Mouse (Mus musculus) spleen, adult 18-20 months (tissue): Measurements from ENCODE around the gene Parn.

Experiments
- DNase-seq, 2 experiments: peaks; one replicate each; pipeline ENCODE4 v3.0.0; 2022; ENCODE audit warnings: mixed read lengths in 2 of 2

Parn gene

GRCm38 (mm10) chr16:13550667-13551066, 117.3 kb downstream of the Parn start:
- DNase-seq, result no peak

- DNase-seq, result no peak
Measured at GRCm38 (mm10) chr16:13549976-13550375, 118.0 kb downstream of the Parn start.

- DNase-seq, result no peak
Measured at GRCm38 (mm10) chr16:13541816-13542215, 126.2 kb downstream of the Parn start.

- DNase-seq, result no peak
Measured at GRCm38 (mm10) chr16:13541121-13541747, 126.7 kb downstream of the Parn start.

GRCm38 (mm10) chr16:13538933-13539648, 128.9 kb downstream of the Parn start:
- no peak for DNase-seq

- no peak for DNase-seq
Measured at GRCm38 (mm10) chr16:13538213-13538932, 129.6 kb downstream of the Parn start.

GRCm38 (mm10) chr16:13536404-13536803, 131.6 kb downstream of the Parn start:
- no peak for DNase-seq

- no peak for DNase-seq
Measured at GRCm38 (mm10) chr16:13535856-13536255, 132.1 kb downstream of the Parn start.

- no peak for DNase-seq
Measured at GRCm38 (mm10) chr16:13532840-13533239, 135.1 kb downstream of the Parn start.

- DNase-seq, result no peak
Measured at GRCm38 (mm10) chr16:13531279-13531678, 136.7 kb downstream of the Parn start.

GRCm38 (mm10) chr16:13521359-13521758, 146.6 kb downstream of the Parn start:
- DNase-seq, result no peak

GRCm38 (mm10) chr16:13520301-13520700, 147.7 kb downstream of the Parn start:
- DNase-seq, result no peak

- DNase-seq, result no peak
Measured at GRCm38 (mm10) chr16:13516214-13516613, 151.8 kb downstream of the Parn start.

- no peak for DNase-seq
Measured at GRCm38 (mm10) chr16:13515524-13515923, 152.4 kb downstream of the Parn start.

- DNase-seq, result no peak
Measured at GRCm38 (mm10) chr16:13505055-13505454, 162.9 kb downstream of the Parn start.

- DNase-seq, result no peak
Measured at GRCm38 (mm10) chr16:13504476-13504875, 163.5 kb downstream of the Parn start.

- DNase-seq, result no peak
Measured at GRCm38 (mm10) chr16:13498923-13499322, 169.0 kb downstream of the Parn start.

- no peak for DNase-seq
Measured at GRCm38 (mm10) chr16:13493981-13494380, 174.0 kb downstream of the Parn start.

GRCm38 (mm10) chr16:13492996-13493395, 175.0 kb downstream of the Parn start:
- DNase-seq, result no peak

- no peak for DNase-seq
Measured at GRCm38 (mm10) chr16:13491776-13492175, 176.2 kb downstream of the Parn start.
